12 mouse cellular contexts compared by ENCODE assay signal in genomic region chr11:52526306-52526705, GRCm38 (mm10).
"Had no signal": no experiment of that assay in that cellular context is flagged by ENCODE, and none has a peak within 500 bp of the region (broad histone marks: within the 10 kb centered on the region; RNA-seq: fewer than 3 reads in every experiment).

No protein-coding gene starts in this region.

- DNase-seq: left cerebral cortex, postnatal 4 days; liver; liver, embryonic 13.5 days; liver, postnatal 0 days; lung, adult 18-20 months; lung, adult 2 months; lung, embryonic 14.5 days; lung, postnatal 10 days; lung, postnatal 14 days; lung, postnatal 36 days; lung, postnatal 4 days; midbrain, embryonic 14.5 days had no signal
